Mouse (Mus musculus) myocyte (in vitro differentiated cells): Measurements from ENCODE around the gene Pnrc2. TPM values are rescaled to one million over a fixed set of nuclear protein-coding genes. Genes with fewer than 3 reads are reported as not detected.
A peak's percentile ranks its signal among the peaks of the same experiment; 100 is the strongest.

Source experiments
- H3K27me3 ChIP-seq: one replicate; pipeline ENCODE4 v1.6.1; 2011; ENCODE audit not compliant: control insufficient read depth, insufficient read depth, insufficient read length
- H3K36me3 ChIP-seq: one replicate; pipeline ENCODE4 v1.6.1; 2011; ENCODE audit not compliant: control insufficient read depth, insufficient read depth
- H3K4me2 ChIP-seq: one replicate; pipeline ENCODE4 v1.6.1; 2011; ENCODE audit warnings: low read depth, control low read depth
- H3K4me3 ChIP-seq: one replicate; pipeline ENCODE4 v1.5.1; 2011; ENCODE audit warnings: mild to moderate bottlenecking, control low read depth, moderate library complexity
- H3K79me2 ChIP-seq: one replicate; pipeline ENCODE4 v1.6.1; 2011; ENCODE audit not compliant: control insufficient read depth, insufficient read depth
- H3ac ChIP-seq: one replicate; pipeline ENCODE4 v1.6.1; 2011; ENCODE audit not compliant: control insufficient read depth, insufficient read length
- CEBPB ChIP-seq: IDR thresholded peaks from 2 replicates; pipeline ENCODE4 v1.6.1; 2011; ENCODE audit warnings: mild to moderate bottlenecking, moderate library complexity; ENCODE audit not compliant: poor library complexity, insufficient read depth, severe bottlenecking
- E2F4 ChIP-seq: IDR thresholded peaks from one replicate; pipeline ENCODE4 v1.6.1; 2011; ENCODE audit warnings: mild to moderate bottlenecking, control low read depth, moderate library complexity; ENCODE audit not compliant: insufficient read depth
- MAX ChIP-seq: IDR thresholded peaks from one replicate; pipeline ENCODE4 v1.6.1; 2011; ENCODE audit warnings: low read depth, mild to moderate bottlenecking, control low read depth
- MYOD1 ChIP-seq, 3 experiments: IDR thresholded peaks; one replicate each; pipeline ENCODE4 v1.6.1; 2011; ENCODE audit warnings: control low read depth in 2 of 3, low read depth in 2 of 3, mild to moderate bottlenecking in 2 of 3, moderate library complexity in 1 of 3; ENCODE audit not compliant: insufficient read length in 2 of 3, control insufficient read depth in 1 of 3
- MYOG ChIP-seq, 3 experiments: IDR thresholded peaks; one replicate each; pipeline ENCODE4 v1.6.1; 2011; ENCODE audit warnings: control low read depth in 2 of 3, low read depth in 2 of 3, mild to moderate bottlenecking in 2 of 3; ENCODE audit not compliant: insufficient read length in 2 of 3, control insufficient read depth in 1 of 3, insufficient read depth in 1 of 3
- POLR2A ChIP-seq: IDR thresholded peaks from one replicate; pipeline ENCODE4 v1.6.1; 2011; ENCODE audit warnings: low read depth, mild to moderate bottlenecking, control low read depth, moderate library complexity; ENCODE audit not compliant: insufficient read length
- POLR2AphosphoS2 ChIP-seq: IDR thresholded peaks from one replicate; pipeline ENCODE4 v1.6.1; 2011; ENCODE audit warnings: low read depth, control low read depth; ENCODE audit not compliant: insufficient read length
- REST ChIP-seq: IDR thresholded peaks from one replicate; pipeline ENCODE4 v1.6.1; 2011; ENCODE audit warnings: mild to moderate bottlenecking, control low read depth, moderate library complexity; ENCODE audit not compliant: insufficient read depth, insufficient read length
- SRF ChIP-seq: IDR thresholded peaks from one replicate; pipeline ENCODE4 v1.6.1; 2011; ENCODE audit warnings: low read depth; ENCODE audit not compliant: control insufficient read depth, insufficient read length
- TCF12 ChIP-seq: IDR thresholded peaks from one replicate; pipeline ENCODE4 v1.6.1; 2011; ENCODE audit warnings: mild to moderate bottlenecking, control low read depth; ENCODE audit not compliant: poor library complexity, insufficient read depth, severe bottlenecking
- TCF3 ChIP-seq: IDR thresholded peaks from one replicate; pipeline ENCODE4 v1.6.1; 2011; ENCODE audit warnings: low read depth, control low read depth; ENCODE audit not compliant: insufficient read length
- USF1 ChIP-seq: IDR thresholded peaks from one replicate; pipeline ENCODE4 v1.6.1; 2011; ENCODE audit warnings: low read depth, mild to moderate bottlenecking, control low read depth, moderate library complexity
- polyA plus RNA-seq: library from polyadenylated mRNA; unstranded; fragments of >200 nt; fragmentation: generic; extraction: Trizol; gene quantifications from one replicate; pipeline ENCODE4 v1.2.1, GENCODE M21; 2012; ENCODE audit warnings: missing spikeins

Gene Pnrc2
- polyA plus RNA-seq, 1 experiment: 45.2 TPM

GRCm38 (mm10) chr4:135833301-135834123, 40.1 kb downstream of the Pnrc2 start:
- no peaks in the 10 kb centered on the region for H3K79me2 ChIP-seq
- no peaks in the 10 kb centered on the region for H3K27me3 ChIP-seq
- no peak overlapping the region for H3K4me3 ChIP-seq
- H3K4me2 ChIP-seq: no peak overlapping the region
- TF ChIP-seq E2F4 (no peak), POLR2A (no peak), MYOD1 (IDR thresholded peaks at IDR 0.05; ENCODE audit: control insufficient read depth in 1 of 3, insufficient read length in 2 of 3, low read depth in 2 of 3) (no peak), MAX (no peak), CEBPB (no peak), MYOG (IDR thresholded peaks at IDR 0.05; ENCODE audit: control insufficient read depth in 1 of 3, insufficient read depth in 1 of 3, insufficient read length in 2 of 3, low read depth in 2 of 3) (no peak), REST (no peak), POLR2AphosphoS2 (no peak), TCF12 (no peak), TCF3 (no peak), USF1 (no peak), SRF (no peak)
- H3ac ChIP-seq: no peak overlapping the region
- H3K36me3 ChIP-seq: no peaks in the 10 kb centered on the region

GRCm38 (mm10) chr4:135832070-135832469, 41.6 kb downstream of the Pnrc2 start:
- no peaks in the 10 kb centered on the region for H3K79me2 ChIP-seq
- H3K36me3 ChIP-seq: no peaks in the 10 kb centered on the region
- no peak overlapping the region for H3ac ChIP-seq
- H3K4me3 ChIP-seq: no peak overlapping the region
- no peaks in the 10 kb centered on the region for H3K27me3 ChIP-seq
- TF ChIP-seq TCF12 (no peak), SRF (no peak), CEBPB (no peak), MYOD1 (IDR thresholded peaks at IDR 0.05; ENCODE audit: control insufficient read depth in 1 of 3, insufficient read length in 2 of 3, low read depth in 2 of 3) (no peak), E2F4 (no peak), POLR2A (no peak)
- no peak overlapping the region for H3K4me2 ChIP-seq

- no peak for TF ChIP-seq E2F4
- no peak for TF ChIP-seq TCF3
- no peak for TF ChIP-seq POLR2A
- no peak for TF ChIP-seq REST
- no peak for TF ChIP-seq CEBPB
- TF ChIP-seq MYOG (IDR thresholded peaks at IDR 0.05; ENCODE audit: control insufficient read depth in 1 of 3, insufficient read depth in 1 of 3, insufficient read length in 2 of 3, low read depth in 2 of 3): no peak
- TF ChIP-seq USF1: no peak
- TF ChIP-seq MYOD1 (IDR thresholded peaks at IDR 0.05; ENCODE audit: control insufficient read depth in 1 of 3, insufficient read length in 2 of 3, low read depth in 2 of 3): no peak
- TF ChIP-seq POLR2AphosphoS2: no peak
- no peak for TF ChIP-seq MAX
- no peak for TF ChIP-seq TCF12
- TF ChIP-seq SRF: no peak
- Histone ChIP-seq H3K27me3 (no peaks in the 10 kb centered on the region), H3K36me3 (no peaks in the 10 kb centered on the region), H3ac (no peak overlapping the region), H3K4me3 (no peak overlapping the region), H3K79me2 (no peaks in the 10 kb centered on the region), H3K4me2 (peak overlapping the region; percentile 64)
Observed at GRCm38 (mm10) chr4:135828491-135828890, 45.2 kb downstream of the Pnrc2 start.

DNA sequence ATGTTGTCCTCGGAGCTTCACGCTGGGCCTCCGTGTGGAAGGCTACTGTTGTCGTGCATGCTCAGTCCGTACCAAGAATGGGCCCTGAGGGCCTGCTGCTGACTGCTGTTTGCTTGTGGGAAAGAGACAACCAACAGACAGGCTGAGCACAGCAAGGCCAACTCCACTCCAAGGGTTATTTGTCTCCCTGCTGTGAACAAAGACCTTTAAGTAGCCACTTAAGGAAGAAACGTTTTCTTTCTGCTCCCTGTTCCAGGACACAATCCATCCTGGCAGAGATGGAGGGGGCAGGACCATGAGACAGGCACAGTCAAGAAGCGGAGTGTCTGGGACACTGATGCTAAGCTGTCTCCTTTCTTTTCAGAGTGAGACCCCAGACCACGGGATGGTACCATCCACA, 49.4 kb downstream of the Pnrc2 start:
- Histone ChIP-seq H3ac (no peak overlapping the region), H3K4me3 (no peak overlapping the region), H3K79me2 (no peaks in the 10 kb centered on the region), H3K4me2 (no peak overlapping the region), H3K36me3 (no peaks in the 10 kb centered on the region), H3K27me3 (no peaks in the 10 kb centered on the region)
- TF ChIP-seq MYOD1 (IDR thresholded peaks at IDR 0.05; ENCODE audit: control insufficient read depth in 1 of 3, insufficient read length in 2 of 3, low read depth in 2 of 3) (no peak), POLR2AphosphoS2 (no peak), CEBPB (no peak), USF1 (no peak), TCF12 (no peak), E2F4 (no peak), POLR2A (no peak), MAX (no peak), SRF (no peak), REST (no peak), TCF3 (no peak), MYOG (IDR thresholded peaks at IDR 0.05; ENCODE audit: control insufficient read depth in 1 of 3, insufficient read depth in 1 of 3, insufficient read length in 2 of 3, low read depth in 2 of 3) (no peak)

DNA sequence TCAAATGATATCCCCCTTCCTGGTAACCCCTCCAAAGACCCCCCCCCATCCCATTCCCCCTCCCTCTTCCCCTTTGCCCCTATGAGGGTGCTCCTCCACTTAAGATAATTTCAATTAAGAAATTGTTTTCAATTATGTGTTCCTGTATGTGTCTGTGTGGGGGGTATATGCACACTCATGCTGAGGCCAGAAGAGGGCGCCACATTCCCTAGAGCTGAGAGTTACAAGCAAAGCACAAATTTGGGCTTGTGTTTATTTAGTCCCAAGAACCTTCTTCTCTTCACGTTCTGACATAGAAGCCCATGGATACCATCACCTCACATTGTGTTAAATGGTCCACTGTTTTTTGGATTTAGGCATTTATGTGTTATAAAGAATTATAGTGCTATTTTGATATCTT, 50.4 kb downstream of the Pnrc2 start:
- Histone ChIP-seq H3K4me2 (no peak overlapping the region), H3K27me3 (no peaks in the 10 kb centered on the region), H3K36me3 (no peaks in the 10 kb centered on the region), H3K79me2 (no peaks in the 10 kb centered on the region), H3K4me3 (no peak overlapping the region), H3ac (no peak overlapping the region)
- TF ChIP-seq E2F4 (no peak), POLR2AphosphoS2 (no peak)
